Mouse (Mus musculus): ENCODE measurements around the gene Lrp2bp.

GRCm38 (mm10) chr8:46010306-46010705 lies 11.2 kb downstream of the Lrp2bp start:
- TF ChIP-seq POLR2A (IDR thresholded peaks at IDR 0.05; ENCODE audit: low read depth, low read length): no peak
- TF ChIP-seq CTCF (IDR thresholded peaks at IDR 0.05; ENCODE audit: extremely low read depth, insufficient read depth, insufficient read length, insufficient replicate concordance): no peak

Measured in spleen, adult 2 months (tissue).